Mouse (Mus musculus): Measurements from ENCODE around the gene Samd7.

DNA sequence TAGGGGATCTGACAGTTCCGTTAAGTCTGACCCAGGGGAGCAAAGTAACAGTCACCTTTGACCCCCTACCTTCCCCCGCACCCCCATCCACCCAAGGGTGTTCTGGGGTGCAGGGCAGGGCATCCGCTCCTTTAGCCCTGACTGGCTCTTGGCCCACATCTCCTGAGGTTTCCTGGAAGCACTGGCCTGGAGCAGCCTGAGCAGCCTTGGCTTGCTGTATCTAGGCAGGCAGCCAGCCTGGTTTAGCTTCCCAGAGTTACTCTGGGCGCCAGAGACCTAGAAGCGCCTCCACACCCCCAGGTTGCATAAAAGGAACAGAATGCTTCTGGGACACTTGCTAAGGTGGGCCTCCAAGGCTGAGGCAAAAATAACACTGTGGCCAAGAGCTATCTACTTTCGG is 4.8 kb upstream of the Samd7 start:
- TF ChIP-seq POLR2A (IDR thresholded peaks at IDR 0.05; ENCODE audit: low read depth, low read length) (no peak), CTCF (IDR thresholded peaks at IDR 0.05; ENCODE audit: borderline replicate concordance, insufficient read depth, low read length) (no peak)

Measured in embryonic fibroblast, embryonic 13.5 days (primary cell).